In genomic region chr2:164549338-164549737, GRCm38 (mm10) we compare ENCODE assay signal across 36 mouse cellular contexts. TPM values are rescaled to one million over a fixed set of nuclear protein-coding genes. Genes with fewer than 3 reads are reported as not detected.
DNase-seq lines count a peak whose midpoint lies in the region; ATAC-seq and TF ChIP-seq lines count a peak whose summit lies in the region.
"Had no signal": no experiment of that assay in that cellular context is flagged by ENCODE, and none has a peak within 500 bp of the region (broad histone marks: within the 10 kb centered on the region; RNA-seq: fewer than 3 reads in every experiment).

No protein-coding gene starts in this region.

- no peaks in the 10 kb centered on the region for H3K9me3 ChIP-seq in kidney, embryonic 16.5 days (ENCODE audit: low read length)
- no peaks in the 10 kb centered on the region for H3K9me3 ChIP-seq in stomach, postnatal 0 days (ENCODE audit: control insufficient read depth, low read length)
- H3K9me3 ChIP-seq: embryonic facial prominence, embryonic 13.5 days; forebrain, embryonic 13.5 days; G1E; limb, embryonic 13.5 days; liver, embryonic 13.5 days; midbrain, embryonic 13.5 days had no signal

- H3K4me3 ChIP-seq in kidney, embryonic 16.5 days (ENCODE audit: low read length), result no peak overlapping the region
- no peak overlapping the region for H3K4me3 ChIP-seq in stomach, postnatal 0 days (ENCODE audit: low read depth, low read length)
- H3K4me3 ChIP-seq: embryonic facial prominence, embryonic 13.5 days; erythroblast, embryonic 14.5 days; forebrain, embryonic 13.5 days; limb, embryonic 13.5 days; liver, embryonic 13.5 days; midbrain, embryonic 13.5 days had no signal

- no peak for TF ChIP-seq EP300 in stomach, postnatal 0 days (optimal IDR thresholded peaks at IDR 0.05)

- TF ChIP-seq CTCF in stomach, postnatal 0 days (IDR thresholded peaks at IDR 0.05; ENCODE audit: low read depth), result no peak

- peaks cover 13% of the 10 kb centered on the region for H3K4me1 ChIP-seq in kidney, embryonic 16.5 days (ENCODE audit: insufficient read depth, low read length)
- no peaks in the 10 kb centered on the region for H3K4me1 ChIP-seq in stomach, postnatal 0 days (replicated peaks; ENCODE audit: control insufficient read depth, insufficient read depth)
- H3K4me1 ChIP-seq: liver, embryonic 13.5 days had no signal

- H3K27me3 ChIP-seq in kidney, embryonic 16.5 days (ENCODE audit: insufficient read depth, low read length), result no peaks in the 10 kb centered on the region
- H3K27me3 ChIP-seq in stomach, postnatal 0 days (ENCODE audit: control insufficient read depth, insufficient read depth, low read length), result no peaks in the 10 kb centered on the region
- H3K27me3 ChIP-seq: embryonic facial prominence, embryonic 13.5 days; forebrain, embryonic 13.5 days; midbrain, embryonic 13.5 days had no signal

- no peaks in the 10 kb centered on the region for H3K36me3 ChIP-seq in kidney, embryonic 16.5 days (ENCODE audit: insufficient read depth, low read length)
- no peaks in the 10 kb centered on the region for H3K36me3 ChIP-seq in stomach, postnatal 0 days (ENCODE audit: control insufficient read depth, insufficient read depth, low read length)
- H3K36me3 ChIP-seq: embryonic facial prominence, embryonic 13.5 days; G1E; limb, embryonic 13.5 days; liver, embryonic 13.5 days; midbrain, embryonic 13.5 days had no signal

- no peak for DNase-seq in kidney, postnatal 4 days
- peak; percentile 58 to 84 for DNase-seq in lung, adult 18-20 months
- DNase-seq in lung, postnatal 10 days, result peak; percentile 43
- DNase-seq in stomach, postnatal 0 days (ENCODE audit: low spot score), result peak; percentile 32
- no peak for DNase-seq in gastrocnemius, postnatal 10 days
- no peak for DNase-seq in embryo, embryonic 10.5 days (ENCODE audit: low spot score)
- no peak for DNase-seq in spleen, adult 12 weeks (ENCODE audit: low spot score)
- DNase-seq: adrenal gland, postnatal 10 days; cerebellum, adult 2 months; cerebellum, postnatal 25 days; embryo, embryonic 11 days; gastrocnemius, postnatal 14 days; heart, adult 11 months; layer of hippocampus, adult 9-11 months; liver, embryonic 13.5 days; right cerebral cortex, postnatal 25 days had no signal

- peak; percentile 15; the same call in 1 of the 2 replicates for ATAC-seq in kidney, embryonic 16.5 days (ENCODE audit: low FRiP score, low TSS enrichment)
- ATAC-seq in stomach, postnatal 0 days (ENCODE audit: low FRiP score, low TSS enrichment), result peak; percentile 84
- ATAC-seq: forebrain, embryonic 13.5 days; hindbrain, postnatal 0 days; intestine, embryonic 16.5 days had no signal

- H3K27ac ChIP-seq in kidney, embryonic 16.5 days (ENCODE audit: low read length), result no peak overlapping the region
- peak overlapping the region; percentile 35; the same call in 1 of the 2 replicates for H3K27ac ChIP-seq in stomach, postnatal 0 days (replicated peaks)
- H3K27ac ChIP-seq: embryonic facial prominence, embryonic 13.5 days; forebrain, embryonic 13.5 days; hindbrain, postnatal 0 days; limb, embryonic 13.5 days; liver, embryonic 13.5 days; midbrain, embryonic 13.5 days had no signal

- 46% methylated on average over 4 of the region's 4 CpGs for WGBS in kidney, embryonic 16.5 days
- 31% methylated on average over 4 of the region's 4 CpGs for WGBS in stomach, postnatal 0 days

- H3K4me2 ChIP-seq in kidney, embryonic 16.5 days (replicated peaks; ENCODE audit: low read depth, low read length), result no peak overlapping the region
- no peak overlapping the region for H3K4me2 ChIP-seq in stomach, postnatal 0 days (replicated peaks; ENCODE audit: low read depth)
- H3K4me2 ChIP-seq: embryonic facial prominence, embryonic 13.5 days; forebrain, embryonic 13.5 days; heart, embryonic 11.5 days; limb, embryonic 13.5 days; liver, embryonic 13.5 days; midbrain, embryonic 13.5 days had no signal

- H3K9ac ChIP-seq in kidney, embryonic 16.5 days (replicated peaks; ENCODE audit: low read length), result no peak overlapping the region
- H3K9ac ChIP-seq in stomach, postnatal 0 days (ENCODE audit: low read length), result no peak overlapping the region
- H3K9ac ChIP-seq: embryonic facial prominence, embryonic 13.5 days; forebrain, embryonic 13.5 days; limb, embryonic 13.5 days; liver, embryonic 13.5 days had no signal

RNA-seq across cellular contexts. Expression of gene Wfdc2, which starts 12.9 kb away (rescaled TPM):
- polyA plus RNA-seq in kidney, embryonic 16.5 days (2015; fragmentation: Nextera tagmentation; extraction: Ambion mirVana), result 399 and 441 TPM in 2 replicates
- polyA plus RNA-seq in stomach, postnatal 0 days (2015; fragmentation: Nextera tagmentation; extraction: Ambion mirVana), result 123 and 147 TPM in 2 replicates
- not detected for total RNA-seq in gastrocnemius, postnatal 10 days (2021)
- total RNA-seq: G1E; gastrocnemius, postnatal 14 days had no signal
- polyA plus RNA-seq: erythroblast, embryonic 14.5 days; G1E had no signal

RNA-seq across cellular contexts. Expression of gene Spint3, which starts 23.9 kb away (rescaled TPM):
- not detected in 2 replicates for polyA plus RNA-seq in kidney, embryonic 16.5 days (2015; fragmentation: Nextera tagmentation; extraction: Ambion mirVana)
- not detected in 2 replicates for polyA plus RNA-seq in stomach, postnatal 0 days (2015; fragmentation: Nextera tagmentation; extraction: Ambion mirVana)
- total RNA-seq in gastrocnemius, postnatal 10 days (2021), result not detected
- total RNA-seq: adrenal gland, postnatal 10 days; G1E; gastrocnemius, postnatal 14 days; hindbrain, postnatal 0 days; left cerebral cortex, adult 18-20 months; left cerebral cortex, postnatal 25 days had no signal
- polyA plus RNA-seq: cerebellum, adult 2 months; embryonic facial prominence, embryonic 13.5 days; erythroblast, embryonic 14.5 days; forebrain, embryonic 13.5 days; G1E; heart, embryonic 11.5 days; heart, postnatal 0 days; hindbrain, embryonic 11.5 days; hindbrain, postnatal 0 days; intestine, embryonic 16.5 days; kidney, embryonic 14.5 days; large intestine, adult 2 months; limb, embryonic 13.5 days; liver, embryonic 13.5 days; midbrain, embryonic 13.5 days; neural tube, embryonic 11.5 days; stomach, embryonic 14.5 days; thymus, postnatal 0 days had no signal

RNA-seq across cellular contexts. Expression of gene Wfdc6a, which starts 35.9 kb away (rescaled TPM):
- polyA plus RNA-seq in kidney, embryonic 16.5 days (2015; fragmentation: Nextera tagmentation; extraction: Ambion mirVana), result not detected in 2 replicates
- polyA plus RNA-seq in stomach, postnatal 0 days (2015; fragmentation: Nextera tagmentation; extraction: Ambion mirVana), result 0.75 and 1.1 TPM in 2 replicates
- total RNA-seq in gastrocnemius, postnatal 10 days (2021), result not detected
- total RNA-seq: G1E; gastrocnemius, postnatal 14 days; left cerebral cortex, adult 18-20 months had no signal
- polyA plus RNA-seq: cerebellum, adult 2 months; embryonic facial prominence, embryonic 13.5 days; erythroblast, embryonic 14.5 days; forebrain, embryonic 13.5 days; G1E; heart, embryonic 11.5 days; hindbrain, embryonic 11.5 days; kidney, embryonic 14.5 days; large intestine, adult 2 months; limb, embryonic 13.5 days; midbrain, embryonic 13.5 days; neural tube, embryonic 11.5 days; thymus, postnatal 0 days had no signal

RNA-seq across cellular contexts. Expression of gene Eppin, which starts 44.1 kb away (rescaled TPM):
- polyA plus RNA-seq in kidney, embryonic 16.5 days (2015; fragmentation: Nextera tagmentation; extraction: Ambion mirVana), result not detected in 2 replicates
- not detected in 2 replicates for polyA plus RNA-seq in stomach, postnatal 0 days (2015; fragmentation: Nextera tagmentation; extraction: Ambion mirVana)
- total RNA-seq in gastrocnemius, postnatal 10 days (2021), result not detected
- total RNA-seq: adrenal gland, postnatal 10 days; G1E; gastrocnemius, postnatal 14 days; hindbrain, postnatal 0 days; left cerebral cortex, adult 18-20 months; left cerebral cortex, postnatal 25 days had no signal
- polyA plus RNA-seq: cerebellum, adult 2 months; embryonic facial prominence, embryonic 13.5 days; erythroblast, embryonic 14.5 days; forebrain, embryonic 13.5 days; G1E; heart, embryonic 11.5 days; heart, postnatal 0 days; hindbrain, embryonic 11.5 days; hindbrain, postnatal 0 days; intestine, embryonic 16.5 days; kidney, embryonic 14.5 days; large intestine, adult 2 months; limb, embryonic 13.5 days; liver, embryonic 13.5 days; midbrain, embryonic 13.5 days; neural tube, embryonic 11.5 days; stomach, embryonic 14.5 days; thymus, postnatal 0 days; urinary bladder, adult 2 months had no signal

RNA-seq across cellular contexts. Expression of gene Pigt, which starts 52.0 kb away (rescaled TPM):
- 70.7 and 75.8 TPM in 2 replicates for polyA plus RNA-seq in kidney, embryonic 16.5 days (2015; fragmentation: Nextera tagmentation; extraction: Ambion mirVana)
- 53.6 and 54.7 TPM in 2 replicates for polyA plus RNA-seq in stomach, postnatal 0 days (2015; fragmentation: Nextera tagmentation; extraction: Ambion mirVana)
- total RNA-seq in gastrocnemius, postnatal 10 days (2021), result 10 to 100 TPM; 44.3 to 51.3 TPM

Comparison
In these comparisons a context has a peak if more than half of its experiments do, and no peak if none do; other contexts are left out.
1. DNase-seq: peak in lung, adult 18-20 months (2 of 2), lung, postnatal 10 days (single experiment) and stomach, postnatal 0 days (single experiment); none in kidney, postnatal 4 days (0 of 2), gastrocnemius, postnatal 10 days (single experiment), embryo, embryonic 10.5 days (single experiment) and spleen, adult 12 weeks (single experiment).